Mouse (Mus musculus) midbrain, postnatal 0 days (tissue): ENCODE data around the gene Ccsap. TPM values are rescaled to one million over a fixed set of nuclear protein-coding genes. Genes with fewer than 3 reads are reported as not detected.

ENCODE experiments used
- ATAC-seq: fragments of 200-750 bp; cut with Nextera tagmentation; 2 replicates; pipeline ENCODE4 v1.8.0; 2017; ENCODE audit warnings: moderate number of reproducible peaks, mild to moderate bottlenecking, moderate TSS enrichment, moderate library complexity; ENCODE audit not compliant: low FRiP score
- DNase-seq: peaks from one replicate; pipeline ENCODE4 v3.0.0-alpha.2; 2015; ENCODE audit warnings: low spot score
- H3K27ac ChIP-seq: fragments of 300-500 bp; sonication (generic); 2 replicates; pipeline ENCODE4 v1.5.1; 2014; ENCODE audit warnings: low read depth, mild to moderate bottlenecking, low read length, mixed read lengths
- H3K27me3 ChIP-seq: fragments of 300-500 bp; sonication (generic); 2 replicates; pipeline ENCODE4 v1.6.1; 2014; ENCODE audit warnings: low read length, control low read depth, mixed read lengths; ENCODE audit not compliant: insufficient read depth
- H3K36me3 ChIP-seq: fragments of 300-500 bp; sonication (generic); 2 replicates; pipeline ENCODE4 v1.6.1; 2014; ENCODE audit warnings: low read length, control low read depth, mixed read lengths; ENCODE audit not compliant: insufficient read depth
- H3K4me1 ChIP-seq: fragments of 300-500 bp; sonication (generic); 2 replicates; pipeline ENCODE4 v1.6.1; 2014; ENCODE audit warnings: mild to moderate bottlenecking, control low read depth, antibody characterized with exemption, low read length, mixed read lengths; ENCODE audit not compliant: insufficient read depth
- H3K4me2 ChIP-seq: fragments of 300-500 bp; sonication (generic); 2 replicates; pipeline ENCODE4 v1.6.1; 2014; ENCODE audit warnings: low read depth, mild to moderate bottlenecking, low read length, mixed read lengths; ENCODE audit not compliant: poor library complexity, severe bottlenecking
- H3K4me3 ChIP-seq: fragments of 300-500 bp; sonication (generic); 2 replicates; pipeline ENCODE4 v1.5.1; 2014; ENCODE audit warnings: low read depth, mild to moderate bottlenecking, low read length, moderate library complexity
- H3K9ac ChIP-seq: fragments of 300-500 bp; sonication (generic); replicated peaks from 2 replicates; pipeline ENCODE4 v1.6.1; 2014; ENCODE audit warnings: mild to moderate bottlenecking, low read length, moderate library complexity, mixed read lengths; ENCODE audit not compliant: poor library complexity, severe bottlenecking
- H3K9me3 ChIP-seq: fragments of 300-500 bp; sonication (generic); 2 replicates; pipeline ENCODE4 v1.6.1; 2016; ENCODE audit warnings: low read length, control low read depth
- CTCF ChIP-seq: IDR thresholded peaks from 2 replicates; pipeline ENCODE4 v1.5.1; 2016; ENCODE audit warnings: antibody characterized with exemption, mild to moderate bottlenecking
- WGBS: fragments of 180-500 bp; shearing (Covaris S2); extraction: QIAGEN DNeasy Blood & Tissue Kit; methylation state at CpG from one replicate; pipeline ENCODE4 v1.1.7; 2014; 5-methylcytosine and 5-hydroxymethylcytosine counted together
- polyA plus RNA-seq: library from polyadenylated mRNA; unstranded; fragments of >200 nt; fragmentation: Nextera tagmentation; extraction: Ambion mirVana; gene quantifications from 2 replicates; pipeline ENCODE4 v1.2.1, GENCODE M21; 2015
- total RNA-seq: library from RNA; depleted of rRNA; stranded (reverse); fragments of >200 nt; gene quantifications from 2 replicates; pipeline ENCODE4 v1.2.3, GENCODE M21; 2014

The Ccsap gene
- total and polyA plus RNA-seq, 2 experiments from 2014 or later = 5.5 to 9.9 TPM

DNA sequence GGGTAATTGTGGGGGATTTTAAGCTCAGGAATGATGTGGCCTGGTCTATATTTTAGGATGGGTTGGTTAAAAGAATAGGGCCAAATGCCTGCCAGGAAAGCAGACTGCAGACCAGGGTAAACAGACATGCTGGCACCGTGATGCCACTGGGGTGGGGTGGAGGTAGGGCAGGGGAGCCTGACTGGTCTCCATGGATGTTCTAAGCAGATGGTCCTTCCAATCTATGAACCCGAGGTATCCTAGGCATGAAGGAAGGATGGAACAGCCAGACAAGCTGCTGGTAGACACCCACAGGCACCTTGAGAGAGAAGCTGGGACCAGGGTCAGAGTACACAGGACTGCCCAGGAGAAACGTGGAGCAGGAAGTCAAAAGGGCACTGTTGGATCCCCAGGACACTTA, 12.5 kb downstream of the Ccsap start:
- no peak for TF ChIP-seq CTCF
- ATAC-seq = no peak
- no peak overlapping the region for H3K4me2 ChIP-seq
- H3K9ac ChIP-seq = no peak overlapping the region
- no peaks in the 10 kb centered on the region for H3K27me3 ChIP-seq
- no peaks in the 10 kb centered on the region for H3K9me3 ChIP-seq
- H3K4me3 ChIP-seq = no peak overlapping the region
- H3K4me1 ChIP-seq = no peaks in the 10 kb centered on the region
- WGBS = 72% methylated on average over 3 of the region's 3 CpGs
- no peaks in the 10 kb centered on the region for H3K36me3 ChIP-seq
- no peak for DNase-seq
- H3K27ac ChIP-seq = no peak overlapping the region

DNA sequence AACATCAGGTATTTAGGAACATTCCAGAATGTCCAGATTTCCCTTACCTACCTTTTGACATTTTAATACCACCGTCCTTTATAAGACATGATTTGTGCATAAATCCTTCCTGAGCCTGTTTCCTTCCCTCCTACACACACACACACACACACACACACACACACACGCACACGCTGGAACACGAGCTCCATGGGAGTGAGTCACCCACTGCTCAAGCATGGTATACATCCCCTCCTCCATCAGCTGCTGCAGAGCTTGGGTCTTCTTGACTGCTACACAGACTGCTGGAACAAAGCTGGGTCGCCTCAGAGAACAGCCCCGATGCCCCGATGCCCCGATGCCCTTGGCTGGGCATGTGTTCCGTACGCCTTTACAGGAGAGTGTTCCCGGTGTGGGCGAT, 13.5 kb downstream of the Ccsap start:
- H3K27me3 ChIP-seq = no peaks in the 10 kb centered on the region
- no peak for DNase-seq
- no peaks in the 10 kb centered on the region for H3K36me3 ChIP-seq
- no peak for ATAC-seq
- 92% methylated on average over 12 of the region's 12 CpGs for WGBS
- no peaks in the 10 kb centered on the region for H3K4me1 ChIP-seq
- H3K4me3 ChIP-seq = no peak overlapping the region
- no peak overlapping the region for H3K9ac ChIP-seq
- no peaks in the 10 kb centered on the region for H3K9me3 ChIP-seq
- H3K27ac ChIP-seq = no peak overlapping the region
- H3K4me2 ChIP-seq = no peak overlapping the region
- no peak for TF ChIP-seq CTCF

DNA sequence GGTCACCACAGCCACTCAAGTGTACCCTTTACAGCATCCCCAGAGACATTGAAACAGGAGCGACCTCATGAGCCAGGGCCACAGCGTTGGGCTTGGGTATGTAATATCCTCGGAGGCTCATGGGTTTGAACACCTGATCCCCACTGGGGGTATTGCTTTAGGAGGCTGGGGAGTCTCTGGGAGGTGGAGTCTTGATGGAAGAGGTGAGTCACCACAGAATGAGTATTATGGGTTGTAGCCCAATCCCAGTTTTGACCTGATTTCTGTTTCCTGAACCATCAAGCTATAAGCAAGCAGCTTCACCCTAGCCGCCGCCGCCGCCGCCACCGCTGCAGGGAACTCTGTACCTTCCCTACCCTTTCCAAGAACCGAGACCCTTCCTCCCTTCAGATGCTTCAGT, 14.0 kb downstream of the Ccsap start:
- H3K4me3 ChIP-seq = no peak overlapping the region
- ATAC-seq = no peak
- no peaks in the 10 kb centered on the region for H3K36me3 ChIP-seq
- no peaks in the 10 kb centered on the region for H3K9me3 ChIP-seq
- WGBS = 94% methylated on average over 10 of the region's 10 CpGs
- H3K27ac ChIP-seq = no peak overlapping the region
- no peak for TF ChIP-seq CTCF
- no peak overlapping the region for H3K9ac ChIP-seq
- DNase-seq = no peak
- H3K4me2 ChIP-seq = no peak overlapping the region
- no peaks in the 10 kb centered on the region for H3K4me1 ChIP-seq
- H3K27me3 ChIP-seq = no peaks in the 10 kb centered on the region

DNA sequence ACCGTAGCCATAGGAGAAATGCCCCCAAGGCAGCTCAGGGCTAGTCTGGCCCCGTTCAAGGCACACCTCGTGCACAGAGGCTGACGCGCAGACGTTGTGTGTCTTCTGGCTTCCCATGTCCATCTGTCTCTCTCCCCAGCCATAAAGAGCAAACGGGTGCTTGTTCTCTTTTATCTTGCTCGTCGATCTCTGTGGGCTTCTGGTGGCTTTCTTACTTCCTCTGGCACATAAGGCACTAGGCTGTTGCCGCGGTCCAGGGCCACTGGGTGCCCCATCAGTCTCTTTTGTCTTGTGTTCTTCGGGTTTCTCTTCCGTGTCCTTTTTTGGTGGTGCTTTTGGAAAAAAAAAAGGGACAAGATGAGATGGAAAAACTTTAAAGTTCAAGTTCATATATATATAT, 14.9 kb downstream of the Ccsap start:
- no peak for TF ChIP-seq CTCF
- DNase-seq (no peak), ATAC-seq (no peak)
- H3K4me1 ChIP-seq = no peaks in the 10 kb centered on the region
- no peaks in the 10 kb centered on the region for H3K9me3 ChIP-seq
- H3K4me2 ChIP-seq = no peak overlapping the region
- no peaks in the 10 kb centered on the region for H3K27me3 ChIP-seq
- WGBS = 93% methylated on average over 13 of the region's 13 CpGs
- H3K4me3 ChIP-seq = no peak overlapping the region
- no peak overlapping the region for H3K27ac ChIP-seq
- no peak overlapping the region for H3K9ac ChIP-seq
- no peaks in the 10 kb centered on the region for H3K36me3 ChIP-seq

DNA sequence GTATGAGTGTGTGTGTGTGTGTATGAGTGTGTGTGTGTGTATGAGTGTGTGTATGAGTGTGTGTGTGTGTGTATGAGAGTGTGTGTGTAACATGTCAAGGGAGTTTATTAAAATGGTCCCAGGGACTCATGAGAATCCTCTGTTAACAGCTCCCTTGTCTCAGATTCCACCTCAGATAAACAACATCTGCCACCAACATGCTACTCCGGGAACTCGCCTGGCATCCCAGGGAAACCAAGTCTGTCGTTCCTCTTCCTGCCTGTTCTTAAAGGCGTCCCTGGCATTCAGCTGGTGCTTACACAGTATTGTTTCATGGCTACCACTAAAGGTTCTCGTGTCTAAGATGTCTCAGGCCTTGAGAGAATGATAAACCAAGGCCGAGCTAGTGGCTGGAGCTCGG, 15.7 kb downstream of the Ccsap start:
- Histone ChIP-seq H3K9me3 (no peaks in the 10 kb centered on the region), H3K4me3 (no peak overlapping the region), H3K36me3 (no peaks in the 10 kb centered on the region), H3K27me3 (no peaks in the 10 kb centered on the region), H3K4me1 (no peaks in the 10 kb centered on the region), H3K9ac (no peak overlapping the region), H3K4me2 (no peak overlapping the region), H3K27ac (no peak overlapping the region)
- WGBS = 90% methylated on average over 7 of the region's 7 CpGs
- no peak for TF ChIP-seq CTCF
- ATAC-seq = no peak
- DNase-seq = no peak

DNA sequence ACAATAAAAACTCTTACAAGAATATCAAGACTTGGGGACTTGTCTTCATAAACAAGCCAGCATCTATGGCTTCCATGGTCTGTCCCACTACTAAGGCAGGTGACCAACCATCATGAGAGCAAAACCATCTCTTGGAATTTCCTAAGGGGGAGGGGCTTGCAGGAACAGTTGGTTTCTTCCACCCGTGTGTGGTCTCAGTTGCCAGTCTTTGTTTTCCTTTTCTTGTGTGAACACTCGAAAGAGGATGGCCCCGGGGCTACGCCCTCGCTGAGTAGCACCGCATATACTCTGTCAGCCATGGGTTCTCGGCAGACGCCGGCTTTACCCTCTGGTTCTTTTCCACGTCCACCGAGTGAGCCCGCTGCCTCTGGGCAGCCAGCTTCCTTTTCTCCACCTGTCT, 17.9 kb downstream of the Ccsap start:
- Histone ChIP-seq H3K4me3 (no peak overlapping the region), H3K4me2 (no peak overlapping the region), H3K27me3 (no peaks in the 10 kb centered on the region), H3K4me1 (no peaks in the 10 kb centered on the region), H3K9ac (no peak overlapping the region), H3K27ac (no peak overlapping the region), H3K9me3 (no peaks in the 10 kb centered on the region), H3K36me3 (0 out of 2 replicates have a peak, but pooled peaks cover 6% of the 10 kb centered on the region)
- TF ChIP-seq CTCF = no peak
- ATAC-seq (no peak), DNase-seq (no peak)
- 91% methylated on average over 12 of the region's 12 CpGs for WGBS
